Mouse (Mus musculus) forebrain, embryonic 16.5 days (tissue): ENCODE results near the gene Upk1a. TPM values are rescaled to one million over a fixed set of nuclear protein-coding genes. Genes with fewer than 3 reads are reported as not detected.

Experiments
- ATAC-seq: fragments of 200-750 bp; cut with Nextera tagmentation; 2 replicates; pipeline ENCODE4 v1.8.0; 2017; ENCODE audit warnings: mild to moderate bottlenecking, moderate library complexity
- H3K27ac ChIP-seq: fragments of 300-500 bp; sonication (generic); 2 replicates; pipeline ENCODE4 v1.5.1; 2014; ENCODE audit warnings: low read length, control low read depth
- H3K27me3 ChIP-seq: fragments of 300-500 bp; sonication (generic); replicated peaks from 2 replicates; pipeline ENCODE4 v1.6.1; 2014; ENCODE audit warnings: low read length; ENCODE audit not compliant: control insufficient read depth, insufficient read depth
- H3K36me3 ChIP-seq: fragments of 300-500 bp; sonication (generic); 2 replicates; pipeline ENCODE4 v1.6.1; 2014; ENCODE audit not compliant: control insufficient read depth, insufficient read depth
- H3K4me1 ChIP-seq: fragments of 300-500 bp; sonication (generic); replicated peaks from 2 replicates; pipeline ENCODE4 v1.6.1; 2014; ENCODE audit warnings: low read length; ENCODE audit not compliant: control insufficient read depth, insufficient read depth
- H3K4me2 ChIP-seq: fragments of 300-500 bp; sonication (generic); 2 replicates; pipeline ENCODE4 v1.6.1; 2014; ENCODE audit warnings: mild to moderate bottlenecking, low read length, control low read depth
- H3K4me3 ChIP-seq: fragments of 300-500 bp; sonication (generic); replicated peaks from 2 replicates; pipeline ENCODE4 v1.5.1; 2014; ENCODE audit warnings: mild to moderate bottlenecking, low read length, control low read depth
- H3K9ac ChIP-seq: fragments of 300-500 bp; sonication (generic); replicated peaks from 2 replicates; pipeline ENCODE4 v1.6.1; 2014; ENCODE audit warnings: low read depth, low read length, control low read depth
- H3K9me3 ChIP-seq: fragments of 300-500 bp; sonication (generic); 2 replicates; pipeline ENCODE4 v1.6.1; 2016; ENCODE audit warnings: low read length; ENCODE audit not compliant: control insufficient read depth
- WGBS: fragments of 180-500 bp; shearing (Covaris S2); extraction: QIAGEN DNeasy Blood & Tissue Kit; methylation state at CpG from one replicate; pipeline ENCODE4 v1.1.7; 2014; 5-methylcytosine and 5-hydroxymethylcytosine counted together
- polyA plus RNA-seq: library from polyadenylated mRNA; unstranded; fragments of >200 nt; fragmentation: Nextera tagmentation; extraction: Ambion mirVana; gene quantifications from 2 replicates; pipeline ENCODE4 v1.2.1, GENCODE M21; 2015

Upk1a gene
- polyA plus RNA-seq, 1 experiment from 2014 or later: 0.34 TPM

DNA sequence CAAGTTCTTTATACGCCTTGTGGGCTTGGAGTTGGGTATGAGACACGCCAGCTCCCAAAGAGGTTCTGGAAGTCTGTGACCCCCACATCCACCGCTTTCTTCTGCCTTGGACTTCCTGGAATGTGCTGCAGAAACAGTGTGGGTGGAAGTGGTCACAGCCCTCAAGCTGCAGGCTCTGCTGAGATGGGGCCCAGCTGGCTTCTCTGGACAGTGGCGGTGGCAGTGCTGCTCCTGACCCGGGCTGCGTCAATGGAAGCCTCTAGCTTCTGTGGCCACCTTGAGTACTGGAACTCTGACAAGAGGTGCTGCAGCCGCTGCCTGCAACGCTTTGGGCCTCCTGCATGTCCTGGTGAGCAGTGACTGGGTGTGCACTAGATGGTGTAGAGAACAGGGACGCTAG is 46.6 kb downstream of the Upk1a start:
- Histone ChIP-seq H3K4me1 (peaks cover 16% of the 10 kb centered on the region), H3K4me2 (no peak overlapping the region), H3K9me3 (no peaks in the 10 kb centered on the region), H3K9ac (no peak overlapping the region), H3K27me3 (no peaks in the 10 kb centered on the region), H3K4me3 (no peak overlapping the region), H3K36me3 (peaks cover 22% of the 10 kb centered on the region), H3K27ac (no peak overlapping the region)
- ATAC-seq: no peak
- WGBS: 92% methylated on average over 9 of the region's 9 CpGs

DNA sequence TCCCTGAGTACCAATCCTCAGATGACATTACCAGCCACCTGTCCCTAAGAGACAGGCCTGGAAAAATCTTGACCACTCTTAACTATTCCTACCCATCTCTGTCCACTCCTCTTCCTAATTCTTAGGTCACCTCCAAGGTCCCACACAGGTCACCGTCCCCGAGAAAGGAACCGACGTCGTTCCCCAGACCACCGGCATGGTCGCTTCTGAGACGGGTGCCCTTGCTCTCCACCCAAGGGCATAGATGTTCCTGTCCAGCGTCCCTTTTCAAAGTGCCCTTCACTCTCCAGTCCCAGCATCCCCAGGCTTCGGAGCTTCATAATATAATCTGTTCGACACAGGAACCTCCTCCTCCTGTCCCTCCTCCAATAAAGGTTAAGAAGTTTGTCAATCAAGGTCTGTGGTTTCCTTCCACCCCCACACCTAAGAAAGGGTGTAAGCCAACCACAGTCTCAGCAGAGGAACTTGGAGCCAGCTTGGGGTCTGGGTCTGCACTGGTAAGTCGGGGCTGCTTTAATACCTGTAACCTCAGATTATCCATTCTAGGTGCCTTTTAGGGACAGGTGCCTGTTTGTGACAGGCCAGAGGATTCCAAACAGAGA is 47.6 kb downstream of the Upk1a start, which contains the start of gene Igflr1:
Gene Igflr1 (plus strand): TSS at position 458 of the 602 bp plus-strand sequence.
- Histone ChIP-seq H3K4me2 (no peak within 1 kb of the TSS), H3K27me3 (no peaks in the 10 kb centered on the region), H3K36me3 (peaks cover 16% of the 10 kb centered on the region), H3K9ac (no peak within 1 kb of the TSS), H3K4me3 (no peak within 1 kb of the TSS), H3K4me1 (peaks cover 16% of the 10 kb centered on the region), H3K9me3 (no peaks in the 10 kb centered on the region), H3K27ac (no peak within 1 kb of the TSS)
- no peak for ATAC-seq
- 97% methylated on average over 12 of the region's 12 CpGs for WGBS

DNA sequence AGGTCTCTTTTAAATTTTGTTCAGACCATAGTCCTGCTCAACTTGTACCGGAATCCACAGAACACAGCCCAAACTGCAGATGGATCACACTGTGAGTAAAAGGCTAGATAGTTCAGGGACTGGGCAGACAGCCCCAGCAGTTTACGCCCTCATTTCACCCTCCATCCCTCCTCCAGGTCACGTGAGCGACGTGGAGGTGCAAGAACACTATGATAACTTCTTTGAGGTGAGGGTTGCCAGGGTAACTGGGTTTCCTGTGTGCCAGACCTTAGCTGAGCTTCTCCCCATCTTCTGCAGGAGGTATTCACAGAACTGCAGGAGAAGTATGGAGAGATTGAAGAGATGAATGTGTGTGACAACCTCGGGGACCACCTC is 48.8 kb downstream of the Upk1a start:
- Histone ChIP-seq H3K36me3 (peaks cover 4% of the 10 kb centered on the region), H3K4me1 (peaks cover 21% of the 10 kb centered on the region), H3K9me3 (no peaks in the 10 kb centered on the region), H3K27ac (peak overlapping the region; percentile 92), H3K4me2 (peak overlapping the region; percentile 71), H3K9ac (peak overlapping the region; percentile 83), H3K27me3 (no peaks in the 10 kb centered on the region), H3K4me3 (peak overlapping the region; percentile 86)
- 24% methylated on average over 6 of the region's 6 CpGs for WGBS
- ATAC-seq: no peak

DNA sequence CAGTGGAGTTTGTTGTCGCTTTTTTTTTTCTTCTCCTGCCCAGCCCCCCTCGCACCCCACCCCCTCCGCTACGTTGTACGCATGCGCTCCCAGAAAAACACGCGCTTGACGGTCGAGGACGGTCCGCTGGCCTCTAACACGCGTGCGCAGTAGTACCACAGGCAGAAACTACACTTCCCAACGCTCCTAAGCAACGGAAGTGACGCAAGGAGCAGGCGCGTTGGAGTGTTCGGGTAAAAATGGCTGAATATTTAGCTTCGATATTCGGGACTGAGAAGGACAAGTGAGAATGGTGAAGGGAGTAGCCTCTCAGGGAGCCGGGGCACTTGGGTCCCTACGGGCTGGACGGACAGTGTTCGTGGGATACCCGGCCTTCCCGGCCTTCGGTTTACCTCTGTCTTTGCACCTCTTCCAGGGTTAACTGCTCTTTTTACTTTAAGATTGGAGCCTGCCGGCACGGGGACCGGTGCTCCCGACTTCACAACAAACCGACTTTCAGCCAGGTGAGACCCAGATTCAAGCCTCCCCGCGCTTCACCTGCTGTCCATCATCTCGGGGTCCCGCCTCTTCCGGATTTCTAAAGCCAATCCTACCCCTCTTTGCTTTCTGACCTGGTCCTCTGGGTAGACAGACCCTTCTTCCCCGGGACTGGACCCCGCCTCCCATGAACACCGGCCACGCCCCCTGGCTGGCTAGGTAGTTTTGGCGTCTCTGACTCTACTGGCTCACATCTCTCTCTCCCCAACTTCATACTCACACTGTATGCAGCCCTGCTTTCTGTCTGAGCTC is 49.3 kb downstream of the Upk1a start, which contains the start of the genes U2af1l4, Gm49396 and Psenen:
Gene U2af1l4 (plus strand): TSS at position 185 of the 789 bp plus-strand sequence.
Gene Gm49396 (plus strand): TSS at position 228 of the 789 bp plus-strand sequence.
Gene Psenen (minus strand): TSS at position 511 of the 789 bp plus-strand sequence.
- H3K27ac ChIP-seq: peak within 1 kb of the TSS; percentile 92
- under 1% methylated on average over 45 of the region's 45 CpGs for WGBS
- peak within 1 kb of the TSS; percentile 71 for H3K4me2 ChIP-seq
- H3K9ac ChIP-seq: peak within 1 kb of the TSS; percentile 83
- peak; percentile 87 for ATAC-seq
- H3K27me3 ChIP-seq: no peaks in the 10 kb centered on the region
- H3K36me3 ChIP-seq: no peaks in the 10 kb centered on the region
- H3K9me3 ChIP-seq: no peaks in the 10 kb centered on the region
- peaks cover 27% of the 10 kb centered on the region for H3K4me1 ChIP-seq
- peak within 1 kb of the TSS; percentile 86 for H3K4me3 ChIP-seq

DNA sequence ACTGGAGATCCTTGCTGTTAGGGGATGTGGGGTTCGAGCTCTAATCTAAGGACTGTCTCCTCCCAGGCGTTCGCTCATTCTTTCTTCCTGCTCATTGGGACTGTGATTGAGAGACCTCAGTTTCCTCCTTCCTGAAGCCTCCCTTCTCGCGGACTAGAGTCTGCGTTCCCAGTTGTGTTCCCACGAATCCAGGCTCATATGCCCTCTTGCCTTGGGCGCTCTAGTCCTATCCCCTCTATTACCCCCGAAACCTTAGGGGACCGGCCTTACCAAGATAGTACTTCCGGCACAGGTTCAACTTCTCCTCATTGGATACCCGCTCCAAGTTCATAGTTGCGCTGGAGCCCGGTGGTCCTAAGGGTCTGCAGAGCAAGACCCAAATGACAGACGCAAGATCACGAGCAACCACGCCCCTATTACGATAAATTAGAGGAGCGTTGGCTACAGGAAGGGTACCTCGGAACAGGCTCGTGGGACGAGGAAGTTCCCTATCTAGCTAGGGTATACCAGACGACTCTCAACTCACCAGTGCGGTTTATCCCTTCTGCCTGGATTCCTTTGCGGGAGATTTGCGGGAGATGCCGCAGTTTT is 50.0 kb downstream of the Upk1a start:
- H3K9me3 ChIP-seq: no peaks in the 10 kb centered on the region
- peak overlapping the region; percentile 71 for H3K4me2 ChIP-seq
- peak overlapping the region; percentile 38 for H3K27ac ChIP-seq
- WGBS: 2% methylated on average over 27 of the region's 27 CpGs
- no peak for ATAC-seq
- peak overlapping the region; percentile 86 for H3K4me3 ChIP-seq
- 0 out of 2 replicates have a peak, but pooled peaks cover under 1% of the 10 kb centered on the region for H3K36me3 ChIP-seq
- H3K9ac ChIP-seq: peak overlapping the region; percentile 53
- peaks cover 33% of the 10 kb centered on the region for H3K4me1 ChIP-seq
- H3K27me3 ChIP-seq: no peaks in the 10 kb centered on the region

DNA sequence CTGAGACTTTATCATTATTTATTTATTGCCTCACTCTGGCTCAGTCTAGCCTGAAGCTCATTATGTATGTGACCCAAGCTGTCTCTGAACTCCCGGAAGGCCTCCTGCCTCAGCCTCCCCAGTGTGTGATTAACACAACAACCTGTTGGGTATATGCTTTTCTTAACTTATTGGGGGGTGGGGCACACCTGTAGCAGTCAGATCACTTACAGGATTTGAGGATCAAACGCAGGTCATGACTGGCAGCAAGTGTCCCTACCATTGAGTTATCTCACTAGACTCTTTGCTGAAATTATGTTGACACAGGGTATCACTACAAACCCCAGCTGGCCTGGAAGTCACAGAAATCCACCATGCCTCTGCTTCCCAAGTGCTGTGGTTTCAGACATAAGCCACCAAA is 52.4 kb downstream of the Upk1a start:
- Histone ChIP-seq H3K27ac (no peak overlapping the region), H3K4me2 (no peak overlapping the region), H3K36me3 (0 out of 2 replicates have a peak, but pooled peaks cover 15% of the 10 kb centered on the region), H3K4me1 (peaks cover 33% of the 10 kb centered on the region), H3K27me3 (no peaks in the 10 kb centered on the region), H3K4me3 (no peak overlapping the region; the same call in 1 of the 2 replicates), H3K9me3 (no peaks in the 10 kb centered on the region), H3K9ac (no peak overlapping the region)
- WGBS: 77% methylated on average over 2 of the region's 2 CpGs
- no peak for ATAC-seq

DNA sequence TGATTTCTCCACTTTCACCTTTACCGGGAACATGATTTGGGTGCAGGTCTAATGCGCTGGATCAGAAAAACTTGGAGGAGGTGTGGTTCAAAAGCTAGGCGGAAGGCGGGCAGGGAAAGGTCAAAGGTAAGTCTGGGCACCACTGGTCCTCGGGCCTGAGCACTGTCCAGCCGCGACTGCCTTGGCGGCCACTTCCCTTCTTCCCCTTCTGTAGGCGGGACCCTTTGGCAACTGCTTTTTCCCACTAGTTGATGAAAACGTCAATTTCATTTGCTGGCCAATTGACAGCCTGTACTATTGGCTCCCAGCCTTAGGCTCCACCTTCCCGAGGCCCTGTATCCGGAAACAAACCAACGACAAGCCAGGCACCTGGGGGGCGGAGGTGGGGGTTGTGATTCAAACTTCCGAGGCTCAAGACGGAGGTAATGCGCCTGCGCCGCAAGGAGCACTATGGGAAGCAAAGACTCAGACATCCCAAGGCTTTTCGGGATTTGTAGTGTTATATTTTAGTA is 53.1 kb downstream of the Upk1a start, which contains the start of gene Lin37:
Gene Lin37 (minus strand): TSS at position 396 of the 512 bp plus-strand sequence.
- no peaks in the 10 kb centered on the region for H3K9me3 ChIP-seq
- H3K4me3 ChIP-seq: peak within 1 kb of the TSS; percentile 60
- H3K4me1 ChIP-seq: peaks cover 32% of the 10 kb centered on the region
- peak within 1 kb of the TSS; percentile 82 for H3K4me2 ChIP-seq
- H3K27me3 ChIP-seq: no peaks in the 10 kb centered on the region
- peak within 1 kb of the TSS; percentile 67 for H3K9ac ChIP-seq
- ATAC-seq: peak; percentile 89
- H3K27ac ChIP-seq: peak within 1 kb of the TSS; percentile 16; the same call in 1 of the 2 replicates
- under 1% methylated on average over 20 of the region's 20 CpGs for WGBS
- 0 out of 2 replicates have a peak, but pooled peaks cover 15% of the 10 kb centered on the region for H3K36me3 ChIP-seq

DNA sequence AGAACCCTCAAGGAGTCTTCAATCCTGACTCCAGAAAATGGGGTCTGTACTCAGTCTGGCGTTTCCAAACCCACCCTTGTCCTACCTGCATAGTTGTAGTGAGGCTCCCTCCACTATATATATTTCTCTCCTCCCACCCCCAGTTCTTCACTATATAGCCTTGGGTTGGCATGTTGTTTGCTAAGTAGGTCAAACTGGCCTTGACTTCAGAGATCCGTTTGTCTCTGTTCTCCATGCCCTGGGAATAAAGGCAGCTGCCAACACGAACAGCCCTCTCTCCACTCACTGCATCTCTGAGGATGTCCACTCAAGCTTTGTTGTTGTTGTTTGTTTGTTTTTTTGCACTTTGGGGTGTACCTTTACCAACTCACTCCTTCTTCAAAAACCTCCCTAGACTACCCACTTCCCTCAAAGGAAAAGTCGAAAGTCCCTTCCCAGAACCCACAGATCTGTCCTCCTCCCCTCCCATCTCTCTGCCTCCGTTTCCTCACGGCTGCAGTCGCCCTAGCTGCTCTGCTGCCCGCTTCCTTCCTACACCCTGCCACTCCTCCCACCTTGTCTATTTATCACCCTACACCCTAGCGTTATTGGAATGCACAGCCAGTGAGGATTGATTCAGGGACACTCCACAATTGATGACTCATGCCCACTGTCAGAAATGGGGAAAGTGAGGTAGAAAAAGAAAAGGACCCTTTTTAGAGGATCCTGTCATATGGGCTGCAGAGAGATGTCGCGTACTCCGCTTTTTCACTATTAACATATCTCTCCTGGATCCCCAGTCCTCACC is 53.8 kb downstream of the Upk1a start:
- H3K27ac ChIP-seq: 0 out of 2 replicates have a peak overlapping the region, but pooled peaks have one; percentile 16
- H3K4me3 ChIP-seq: peak overlapping the region; percentile 60
- peak overlapping the region; percentile 67 for H3K9ac ChIP-seq
- 0 out of 2 replicates have a peak, but pooled peaks cover 15% of the 10 kb centered on the region for H3K36me3 ChIP-seq
- H3K4me1 ChIP-seq: peaks cover 26% of the 10 kb centered on the region
- no peaks in the 10 kb centered on the region for H3K27me3 ChIP-seq
- H3K9me3 ChIP-seq: no peaks in the 10 kb centered on the region
- H3K4me2 ChIP-seq: peak overlapping the region; percentile 82
- ATAC-seq: no peak
- 12% methylated on average over 12 of the region's 12 CpGs for WGBS
